Mouse (Mus musculus) natural killer cell, adult 2 months (primary cell): ENCODE measurements around the gene Rpl13a.
"Not testable (repeated sequence)": the region's sequence is repeated elsewhere in the genome, so short reads cannot be mapped to it uniquely, and the experiment has no call there.

Source experiments
- DNase-seq, 2 experiments: peaks; one replicate each; pipeline ENCODE4 v3.0.0; 2022; ENCODE audit warnings: low spot score in 2 of 2

The Rpl13a gene

DNA sequence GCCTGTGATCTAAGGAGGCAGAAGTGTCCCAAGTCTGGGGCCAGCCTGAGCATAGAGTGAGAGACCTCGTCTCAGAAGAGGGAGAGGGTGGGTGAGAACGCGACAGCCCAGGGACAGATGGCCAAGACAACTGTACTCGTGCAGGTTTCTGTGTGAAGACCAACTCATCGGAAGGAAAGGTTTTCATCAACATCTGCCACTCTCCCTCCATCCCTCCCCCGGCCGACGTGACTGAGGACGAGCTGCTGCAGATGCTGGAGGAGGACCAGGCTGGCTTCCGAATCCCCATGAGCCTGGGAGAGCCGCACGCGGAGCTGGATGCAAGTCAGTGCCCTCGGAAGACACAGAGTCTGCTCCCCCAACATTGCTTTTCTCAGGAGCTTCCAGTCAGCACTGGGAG is 28.9 kb upstream of the Rpl13a start:
- DNase-seq: no peak

DNA sequence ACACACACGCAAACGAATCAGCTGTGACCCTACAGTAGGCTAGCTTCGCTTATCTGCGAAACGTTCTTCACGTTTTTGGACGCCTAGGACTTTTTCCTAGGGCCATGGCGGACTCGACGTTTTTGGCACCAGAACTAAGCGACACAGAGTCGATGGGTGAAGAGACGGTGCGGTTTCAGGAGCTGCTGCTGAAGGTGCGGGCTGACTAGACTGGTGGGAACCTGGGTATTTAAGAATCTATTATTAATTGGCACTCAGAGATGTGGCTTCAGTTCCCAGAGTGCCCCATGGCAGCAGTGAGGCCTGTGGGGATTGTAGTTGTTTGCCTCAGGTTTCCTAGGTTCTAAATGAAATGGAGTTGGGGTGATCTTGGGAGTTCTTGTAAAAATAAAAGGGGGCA is 27.6 kb upstream of the Rpl13a start:
- DNase-seq: no peak

DNA sequence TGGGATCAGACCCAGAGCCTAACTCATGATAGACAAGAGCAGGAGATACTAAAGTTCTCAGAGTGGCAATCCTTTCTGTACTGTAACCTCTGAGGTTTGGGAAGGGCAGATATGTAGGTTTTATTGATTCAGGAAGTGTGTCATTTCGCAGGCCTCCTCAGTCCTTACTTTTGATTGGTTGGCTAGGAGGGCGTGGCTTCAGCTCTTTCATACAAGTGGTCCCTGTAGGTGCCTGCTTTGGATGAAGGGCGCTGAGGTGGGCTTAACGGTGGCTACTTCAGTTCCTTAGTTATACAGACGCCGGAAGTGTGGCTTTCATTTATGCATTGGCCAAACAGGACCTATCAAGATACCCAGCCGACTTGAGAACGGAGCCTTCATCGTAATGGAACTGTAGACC is 27.0 kb upstream of the Rpl13a start:
- DNase-seq: no peak

DNA sequence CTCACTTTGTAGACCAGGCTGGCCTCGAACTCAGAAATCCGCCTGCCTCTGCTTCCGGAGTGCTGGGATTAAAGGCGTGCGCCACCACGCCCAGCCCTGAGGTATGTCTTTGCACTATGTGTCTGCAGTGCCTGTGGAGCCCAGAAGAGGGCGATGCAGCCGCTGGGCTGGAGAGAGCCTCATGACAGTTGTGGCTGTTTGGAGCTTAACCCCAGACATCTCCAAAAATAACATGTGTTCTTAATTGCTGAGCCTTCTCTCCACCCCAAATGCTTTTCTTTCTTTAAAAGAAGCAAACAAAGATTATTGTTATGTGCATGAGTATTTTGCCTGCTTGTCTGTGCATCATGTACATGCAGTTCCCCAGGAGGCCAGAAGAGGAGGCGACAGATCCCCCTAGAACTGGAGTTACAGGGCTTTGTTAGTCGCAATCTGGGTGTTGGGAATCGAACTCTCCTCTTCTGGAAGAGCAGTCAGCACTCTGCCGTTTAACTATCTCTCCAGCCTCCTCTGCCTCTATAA is 26.5 kb upstream of the Rpl13a start:
- peak; percentile 44 to 67 for DNase-seq

DNA sequence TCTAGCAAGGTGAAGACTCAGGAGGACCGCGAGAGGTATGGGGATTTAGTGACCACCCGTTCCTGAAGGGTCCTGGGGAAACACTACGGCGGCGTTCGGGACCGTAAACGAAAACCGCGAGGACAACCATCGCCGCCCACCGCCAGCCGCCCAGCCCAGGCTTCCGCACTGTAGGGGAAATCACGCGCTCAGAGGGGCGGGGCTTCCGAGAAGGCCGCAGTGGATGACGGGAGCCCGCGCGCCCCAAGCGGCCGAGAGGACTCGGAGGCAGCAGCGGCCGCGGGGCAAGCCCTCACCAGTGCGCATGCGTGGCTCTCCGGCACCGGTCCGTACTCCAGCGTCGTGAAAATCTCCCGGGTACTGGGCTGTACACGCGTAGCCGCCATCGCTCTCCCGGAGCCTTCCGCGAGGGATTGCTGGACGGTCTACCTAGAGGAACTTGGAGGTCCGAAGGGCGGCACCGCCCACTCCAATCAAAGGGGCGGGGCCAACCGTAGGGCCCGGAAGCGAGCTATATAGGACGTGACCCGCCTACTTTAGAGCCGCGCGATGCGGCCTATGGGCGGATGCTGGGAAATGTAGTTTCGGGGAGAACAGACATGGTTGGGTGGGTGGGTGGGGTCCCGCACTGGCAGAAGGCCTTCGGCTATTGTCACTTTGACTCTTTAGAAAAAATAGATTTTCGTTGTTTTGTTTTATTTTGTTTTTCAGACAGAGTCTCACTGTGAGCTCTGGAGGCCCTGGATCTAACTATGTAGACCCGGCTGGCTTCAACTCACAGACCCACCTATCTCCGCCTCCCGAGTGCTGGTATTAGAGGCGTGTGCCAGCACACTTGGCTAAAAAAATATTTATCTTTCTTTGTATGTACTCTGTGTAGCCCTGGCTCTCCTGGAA is 25.8 kb upstream of the Rpl13a start, which contains the start of the genes Pih1d1 and Aldh16a1:
Gene Pih1d1 (plus strand): TSS at position 208 of the 897 bp plus-strand sequence.
Gene Aldh16a1 (minus strand): TSS at position 489 of the 897 bp plus-strand sequence.
- DNase-seq: peak; percentile 98

DNA sequence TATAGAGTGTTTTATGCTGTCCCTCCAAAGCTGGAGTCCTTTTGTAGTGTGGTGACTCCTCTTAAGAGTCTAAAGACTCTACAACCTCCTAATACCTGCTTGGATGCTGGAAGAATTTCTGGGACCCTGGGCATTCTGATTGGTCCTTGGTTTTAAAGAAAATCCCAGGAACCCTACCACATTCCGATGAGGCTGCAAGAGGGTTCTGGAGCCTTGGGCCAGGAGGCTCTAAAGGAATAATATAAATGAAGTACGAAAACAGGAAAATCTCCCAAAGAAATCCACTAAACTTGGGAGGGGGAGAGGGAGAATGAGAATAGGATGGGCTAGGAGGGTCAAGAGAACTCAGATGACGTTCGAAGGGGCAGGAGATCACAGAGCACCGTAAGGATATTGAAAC is 25.0 kb upstream of the Rpl13a start:
- no peak for DNase-seq

DNA sequence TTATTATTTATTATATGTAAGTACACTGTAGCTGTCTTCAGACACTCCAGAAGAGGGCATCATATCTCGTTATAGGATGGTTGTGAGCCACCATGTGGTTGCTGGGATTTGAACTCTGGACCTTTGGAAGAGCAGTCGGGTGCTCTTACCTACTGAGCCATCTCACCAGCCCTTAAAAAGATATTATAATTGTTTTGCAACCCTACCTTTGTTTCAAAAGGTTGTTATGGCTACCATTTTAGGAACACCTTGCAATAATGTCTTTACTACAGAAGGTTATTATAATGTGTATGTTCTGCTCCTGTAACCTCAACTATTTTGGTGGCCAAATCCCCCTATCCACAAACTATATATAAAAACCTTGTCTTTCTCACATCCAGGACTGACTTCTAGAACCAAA is 24.5 kb upstream of the Rpl13a start:
- not testable (repeated sequence) for DNase-seq

DNA sequence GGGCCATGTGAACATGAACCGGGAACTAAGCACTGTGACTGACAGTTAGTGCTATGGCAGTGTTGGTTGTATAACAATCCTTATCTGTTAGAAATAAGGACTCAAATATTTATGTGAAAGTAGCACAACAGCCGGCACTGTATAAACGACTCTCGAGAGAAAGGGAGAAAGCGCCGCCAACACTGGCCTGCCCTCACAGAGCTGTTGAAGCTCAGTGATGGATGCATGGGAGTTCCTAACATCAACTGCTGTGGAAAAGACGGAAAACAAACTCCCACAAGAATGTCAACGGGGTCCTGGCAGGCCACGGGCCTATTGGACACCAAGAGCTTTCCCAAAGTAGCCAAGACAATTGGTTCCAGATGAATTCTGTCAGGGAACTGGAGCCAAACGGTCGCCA is 22.7 kb upstream of the Rpl13a start:
- DNase-seq: no peak

DNA sequence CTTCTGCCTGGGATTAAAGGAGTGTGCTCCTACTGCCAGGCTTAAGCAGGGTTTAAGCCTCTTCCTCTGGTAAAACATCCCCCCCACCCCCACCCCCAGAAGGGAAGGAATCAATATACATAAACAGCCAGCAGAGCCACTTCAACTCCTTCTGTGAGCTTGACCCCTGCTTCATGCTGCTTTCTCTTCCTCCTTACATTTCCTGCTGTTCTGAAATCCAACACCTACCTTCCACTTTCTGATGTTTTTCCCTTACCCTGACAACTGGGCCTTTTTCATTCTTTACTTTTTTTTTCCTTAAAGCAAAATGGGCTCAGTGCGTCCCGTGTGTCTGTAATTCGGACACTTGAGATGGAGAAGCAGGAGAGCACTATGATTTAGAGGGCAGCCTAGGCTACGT is 21.8 kb upstream of the Rpl13a start:
- no peak for DNase-seq

DNA sequence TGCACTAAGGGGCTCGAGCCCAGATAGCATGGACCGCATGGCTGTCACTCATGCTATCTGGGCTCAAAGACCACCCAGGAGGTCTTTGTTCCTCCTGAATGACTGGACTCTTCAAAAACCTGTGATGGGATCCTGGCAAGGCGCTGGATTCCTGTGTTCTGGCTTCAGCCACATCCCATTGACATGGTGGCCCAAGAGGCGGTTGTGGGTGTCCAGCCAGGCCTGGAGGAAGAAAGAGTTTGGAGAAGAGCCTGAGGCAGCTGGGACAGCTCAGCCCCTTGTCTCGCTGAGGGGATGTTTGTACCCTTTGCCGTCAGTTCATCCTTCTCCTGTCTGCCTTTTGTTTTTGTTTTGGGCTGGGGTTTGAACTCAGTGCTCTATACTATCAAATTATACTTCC is 21.0 kb upstream of the Rpl13a start:
- no peak for DNase-seq

DNA sequence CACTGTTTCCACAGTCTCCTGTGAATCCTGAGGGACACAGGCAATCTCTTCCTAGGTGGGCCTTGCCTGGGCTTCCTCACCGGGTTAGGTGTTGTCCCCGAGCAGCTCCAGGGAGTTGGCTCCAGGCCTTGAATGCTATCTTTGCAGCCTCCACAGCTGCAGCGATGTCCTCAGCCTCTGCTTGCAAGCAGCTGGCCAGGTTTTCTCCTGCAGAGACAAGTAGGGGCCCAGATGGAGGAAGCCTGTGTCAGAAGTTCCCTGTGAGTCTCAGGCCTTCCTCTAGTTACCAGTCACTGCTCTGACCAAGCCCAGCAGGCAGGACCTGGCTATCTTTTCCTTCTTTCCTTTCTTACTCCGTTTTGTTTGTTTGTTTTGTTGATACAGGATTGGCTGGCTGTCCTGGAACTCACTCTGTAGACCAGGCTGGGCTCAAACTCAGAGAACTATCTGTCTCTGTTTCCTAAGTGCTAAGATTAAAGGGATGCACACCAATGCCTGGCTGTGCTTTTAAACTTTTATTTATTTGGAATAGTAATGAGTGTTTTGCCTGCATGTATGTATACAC is 20.1 kb upstream of the Rpl13a start:
- no peak for DNase-seq

DNA sequence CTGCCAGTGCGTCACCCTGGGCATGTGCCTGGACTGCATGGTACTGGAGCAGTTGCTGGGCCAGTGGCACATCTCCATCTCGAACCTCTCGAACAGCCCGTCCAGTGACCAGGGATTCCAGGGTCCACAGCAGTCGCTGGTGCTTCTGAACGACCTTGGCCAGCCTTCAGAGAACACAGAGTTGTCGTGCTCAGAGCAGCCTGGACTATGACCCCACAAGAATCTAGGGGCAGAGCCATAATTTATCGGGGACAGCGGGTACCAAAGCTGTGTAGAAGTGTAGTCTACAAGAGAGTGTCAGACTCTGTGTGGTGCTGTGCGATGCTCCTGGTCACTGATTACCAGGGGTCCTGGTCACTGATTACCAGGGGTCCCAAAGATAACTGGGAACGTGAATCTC is 19.3 kb upstream of the Rpl13a start:
- no peak for DNase-seq

DNA sequence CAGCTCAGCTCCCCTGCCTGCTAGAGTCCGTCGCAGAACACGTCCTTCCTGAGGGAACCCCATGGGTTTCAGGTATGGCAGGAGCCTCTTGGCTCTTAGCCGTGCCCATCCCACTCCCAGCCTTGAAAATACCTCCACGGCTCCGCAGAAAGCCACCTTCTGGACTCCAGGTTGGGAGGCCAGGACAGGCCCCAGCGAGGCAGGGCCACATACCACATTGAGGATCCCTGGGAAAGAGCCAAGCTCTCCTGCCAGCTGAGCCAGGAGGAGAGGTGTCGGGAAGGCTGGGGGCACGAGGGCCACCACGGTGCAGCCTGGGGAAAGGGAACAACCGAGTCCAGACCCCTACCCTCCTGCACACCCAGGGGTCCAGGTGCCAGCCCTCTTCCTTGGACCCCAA is 18.7 kb upstream of the Rpl13a start:
- no peak for DNase-seq

DNA sequence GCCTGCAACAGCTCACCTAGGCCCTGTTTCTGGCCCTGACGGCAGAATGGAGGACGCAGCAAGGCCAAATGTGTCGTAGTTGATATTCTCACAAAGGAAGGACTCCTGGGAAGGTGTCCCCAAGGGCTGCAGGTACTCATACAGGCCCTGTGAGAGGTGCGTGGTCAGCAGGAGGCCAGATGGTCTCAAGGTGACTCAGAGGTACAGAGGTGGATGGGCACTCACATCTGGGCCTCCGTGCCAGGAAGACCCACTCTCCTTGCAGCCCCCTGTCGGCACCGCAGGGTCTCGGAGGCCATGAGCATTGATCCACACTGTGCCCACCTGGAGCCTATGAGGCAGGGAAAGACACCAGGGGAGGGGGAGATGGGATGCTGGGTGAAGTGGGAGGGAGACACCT is 16.9 kb upstream of the Rpl13a start:
- no peak for DNase-seq

DNA sequence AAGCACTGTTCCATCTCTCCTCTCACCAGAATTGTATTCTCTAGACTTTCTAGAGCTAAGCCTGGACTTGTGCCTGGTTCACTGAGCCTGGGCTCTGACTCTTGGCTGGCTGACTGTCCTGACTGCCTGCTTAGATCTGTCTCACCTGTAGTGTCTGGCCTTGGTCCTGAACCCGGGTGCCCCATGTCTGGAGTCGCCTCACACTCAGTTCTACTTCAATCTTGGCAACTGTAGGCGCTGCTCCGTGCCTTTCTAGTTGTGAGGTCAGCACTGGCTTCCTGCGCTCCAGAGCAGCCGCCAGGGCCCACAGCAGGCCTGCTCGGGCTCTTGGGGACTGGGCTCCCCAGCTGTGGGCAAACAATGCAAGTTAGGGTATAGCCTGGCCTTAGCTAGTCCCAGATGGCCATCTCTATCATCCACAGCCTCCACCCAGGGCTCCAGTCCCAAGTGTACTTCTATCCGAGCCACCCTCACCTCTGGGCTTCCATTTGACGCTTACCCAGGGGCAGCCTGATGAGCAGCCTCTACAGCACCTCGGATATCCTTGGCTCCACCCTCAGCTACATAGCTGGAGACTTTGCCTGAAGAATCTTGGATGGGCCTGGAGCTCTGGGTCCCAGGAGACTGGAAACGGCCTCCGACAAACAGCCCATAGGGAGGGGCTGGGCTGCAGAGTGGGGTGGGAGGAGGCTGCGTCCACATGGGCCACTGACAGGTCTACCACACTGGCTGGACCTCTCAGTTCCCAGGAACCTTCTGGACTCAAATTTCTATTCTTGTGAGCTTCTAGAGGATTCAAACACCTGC is 16.0 kb upstream of the Rpl13a start:
- no peak for DNase-seq

DNA sequence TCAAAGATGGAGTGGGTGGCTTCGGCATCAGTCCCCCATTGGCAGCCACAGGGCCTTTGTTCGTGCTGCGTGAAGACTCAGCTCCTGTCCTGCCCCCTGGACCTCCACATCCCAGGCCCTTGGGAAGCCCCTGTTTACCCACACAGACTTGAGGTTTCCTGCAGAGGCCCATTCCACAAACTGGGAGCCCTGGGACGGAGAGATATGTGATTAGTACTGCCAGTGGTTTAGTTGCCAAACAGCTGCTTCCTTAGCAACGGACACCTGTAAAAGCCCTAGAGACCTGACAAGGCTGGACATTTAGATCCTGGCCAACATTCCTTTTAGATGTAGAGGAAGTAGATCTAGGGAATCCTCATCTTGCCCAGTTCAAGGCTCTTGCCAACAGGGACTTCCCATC is 13.4 kb upstream of the Rpl13a start:
- DNase-seq: no peak

DNA sequence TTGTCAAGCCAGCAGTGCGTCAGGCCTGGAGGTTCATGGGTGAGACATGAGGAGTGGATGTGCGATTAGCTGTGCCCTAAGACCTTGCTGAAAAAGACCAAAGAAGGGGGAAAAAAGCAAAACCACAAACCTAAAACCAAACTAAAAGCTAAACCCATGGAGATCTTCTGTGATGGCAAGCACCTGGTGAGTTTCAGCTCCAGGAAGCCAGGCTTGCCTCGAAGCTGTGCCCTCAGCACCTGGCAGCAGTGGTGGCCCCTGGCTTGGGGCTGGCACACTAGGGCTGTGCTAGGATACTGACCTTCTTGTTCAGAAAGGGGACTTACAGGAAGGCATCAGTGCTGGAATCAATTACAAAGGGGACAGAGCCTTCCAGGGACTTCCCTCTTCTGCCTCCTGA is 12.8 kb upstream of the Rpl13a start:
- no peak for DNase-seq

DNA sequence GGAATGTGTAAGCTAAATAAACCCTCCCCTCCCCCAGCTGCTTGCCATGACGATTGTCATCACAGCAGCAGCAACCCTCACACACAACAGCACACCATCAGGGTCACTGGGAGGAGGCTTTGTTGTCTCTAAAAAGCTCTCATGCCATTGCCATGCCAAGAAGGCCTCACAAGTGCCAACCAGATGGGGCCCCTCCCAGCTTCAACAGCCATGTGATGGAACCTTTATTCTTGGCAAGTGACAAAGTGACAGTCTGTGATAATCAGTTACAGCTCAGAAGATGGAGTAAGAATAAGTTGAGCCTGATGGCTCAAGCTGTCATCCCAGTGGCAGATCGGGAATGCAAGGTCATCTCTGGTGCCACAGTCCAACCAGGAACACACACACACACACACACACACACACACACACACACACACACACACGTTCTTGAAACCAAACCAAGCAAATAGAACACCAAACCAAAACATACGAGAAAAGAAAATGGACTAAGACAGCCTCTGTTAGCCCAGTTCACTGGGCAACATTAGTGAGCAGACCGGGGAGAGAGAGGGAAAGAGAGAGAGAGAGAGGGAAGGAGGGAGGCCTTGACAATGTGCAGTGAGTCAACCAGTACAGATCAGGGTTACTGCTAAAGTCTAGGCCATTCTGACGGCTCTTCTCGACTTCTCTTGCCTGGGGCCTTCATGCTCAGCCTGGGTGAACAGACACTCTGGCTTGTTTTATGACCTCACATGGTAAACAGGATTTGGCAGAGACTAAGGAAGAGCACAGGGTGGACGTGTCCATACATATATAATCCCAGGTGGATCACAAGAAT is 11.6 kb upstream of the Rpl13a start:
- no peak for DNase-seq

DNA sequence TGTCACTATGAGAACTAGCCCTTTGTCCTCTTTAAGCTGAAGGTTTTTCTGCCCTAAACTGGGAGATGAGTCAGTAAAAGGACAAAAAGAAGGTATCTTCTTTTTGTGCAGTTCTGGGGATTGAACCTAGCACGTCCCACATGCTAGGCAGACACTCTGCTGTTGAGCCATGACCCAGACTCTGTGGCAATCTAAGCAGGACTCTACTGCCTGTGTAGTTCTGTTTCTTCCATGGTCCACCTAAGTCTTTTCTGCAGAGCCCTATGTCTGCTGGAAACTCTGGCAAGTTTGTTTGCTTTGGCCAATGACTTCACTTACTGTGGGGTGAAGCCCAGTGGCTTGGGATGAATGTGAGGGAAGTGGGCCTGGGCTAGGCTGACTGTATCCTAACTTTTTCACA is 9.8 kb upstream of the Rpl13a start:
- no peak for DNase-seq

DNA sequence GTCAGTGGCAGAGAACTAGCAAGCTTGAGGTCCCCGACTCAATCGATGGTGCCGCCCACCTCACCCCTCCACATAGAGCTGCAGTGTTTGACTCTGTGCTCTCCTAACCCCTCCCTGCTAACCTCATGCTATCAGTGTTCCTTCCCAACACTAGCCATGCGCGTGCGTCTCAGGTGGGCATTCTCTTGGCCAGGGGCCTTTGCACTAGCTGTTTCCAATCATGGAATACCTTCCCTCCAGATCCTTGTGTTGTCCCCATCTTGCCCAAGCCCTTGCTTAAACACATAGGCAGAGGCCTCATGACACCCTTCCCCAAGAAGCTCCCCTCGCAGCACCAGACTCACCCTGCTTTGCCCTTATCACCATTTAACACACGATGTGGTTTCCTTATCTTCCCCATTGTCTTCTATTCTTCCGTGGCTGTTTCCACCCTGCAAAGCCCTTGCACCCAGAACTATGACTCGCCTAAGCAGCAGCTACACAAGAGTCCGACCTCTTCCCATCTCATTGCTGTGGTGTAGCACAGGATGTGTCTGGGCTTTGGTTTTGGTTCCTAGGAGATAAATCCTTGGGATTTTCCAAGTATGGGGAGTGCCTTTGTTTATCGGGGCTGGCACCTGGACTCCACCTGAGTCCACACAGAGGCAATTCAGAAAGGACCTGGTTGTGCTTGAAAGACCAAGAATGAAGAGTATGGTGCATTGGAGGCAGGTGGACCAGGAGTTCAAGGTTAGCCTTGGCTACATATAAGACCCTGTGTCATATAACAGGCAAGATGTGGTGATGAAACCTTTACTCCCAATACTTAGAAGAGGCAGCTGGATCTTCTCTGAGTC is 8.8 kb upstream of the Rpl13a start:
- no peak for DNase-seq
